Mouse (Mus musculus): ENCODE measurements around the gene Lgr4.

DNA sequence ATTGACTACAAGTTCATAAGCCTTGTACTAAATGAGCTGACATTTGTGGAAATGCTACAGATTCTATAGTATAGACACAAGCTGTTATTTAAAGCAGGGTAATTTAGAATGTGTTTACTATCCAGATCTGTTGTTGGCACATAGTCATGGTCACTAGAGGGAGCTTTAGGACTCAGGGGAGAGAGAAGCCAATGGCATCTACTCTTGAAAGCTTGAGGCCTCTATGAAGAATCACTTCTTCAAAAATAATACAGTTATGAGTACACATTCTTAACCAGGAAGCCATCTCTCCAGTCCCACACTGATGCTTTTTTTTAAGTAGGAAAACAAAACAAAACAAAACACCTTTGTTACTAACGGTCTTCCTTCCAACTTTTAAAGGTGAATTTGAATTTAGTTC is 145.7 kb downstream of the Lgr4 start:
- TF ChIP-seq TCF12 (IDR thresholded peaks at IDR 0.05; ENCODE audit: insufficient read depth, poor library complexity, severe bottlenecking) (no peak), TCF3 (IDR thresholded peaks at IDR 0.05; ENCODE audit: insufficient read length, low read depth) (no peak), POLR2A (IDR thresholded peaks at IDR 0.05; ENCODE audit: insufficient read length, low read depth) (no peak), E2F4 (IDR thresholded peaks at IDR 0.05; ENCODE audit: insufficient read depth) (no peak), MAX (IDR thresholded peaks at IDR 0.05; ENCODE audit: low read depth) (no peak), CEBPB (IDR thresholded peaks at IDR 0.05; ENCODE audit: insufficient read depth, poor library complexity, severe bottlenecking) (no peak)
